Mouse (Mus musculus): ENCODE results near the gene Sytl4. TPM values are rescaled to one million over a fixed set of nuclear protein-coding genes. Genes with fewer than 3 reads are reported as not detected.

Gene Sytl4
- polyA plus RNA-seq, 1 experiment from 2014 or later = 1.00 TPM

DNA sequence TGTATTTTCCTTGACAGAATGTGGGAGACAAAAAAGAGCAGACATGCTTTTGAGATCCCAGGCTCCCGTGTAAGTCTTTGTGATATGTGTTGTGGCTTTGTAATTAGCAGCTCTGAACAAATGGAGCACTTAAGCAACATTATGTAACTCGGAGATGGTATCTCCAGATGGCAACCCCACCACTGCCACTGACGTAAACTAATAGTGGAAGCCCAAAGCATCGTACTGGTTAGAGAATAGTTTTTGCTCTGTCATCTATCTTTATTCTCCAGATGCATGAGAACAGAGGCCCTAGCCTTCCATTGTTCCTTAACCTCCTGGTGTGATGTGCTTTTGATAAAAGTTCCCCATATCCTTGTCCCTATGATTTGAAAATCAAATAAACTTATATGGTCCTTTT, 60.4 kb downstream of the Sytl4 start:
- Histone ChIP-seq H3K4me3 (replicated peaks) (no peak overlapping the region), H3K27ac (no peak overlapping the region), H3K9ac (no peak overlapping the region), H3K36me3 (replicated peaks) (no peaks in the 10 kb centered on the region), H3K9me3 (no peaks in the 10 kb centered on the region), H3K4me1 (no peaks in the 10 kb centered on the region), H3K27me3 (0 out of 2 replicates have a peak, but pooled peaks cover 3% of the 10 kb centered on the region), H3K4me2 (no peak overlapping the region)
- 68% methylated on average over 4 of the region's 4 CpGs for WGBS
- ATAC-seq (ENCODE audit: low FRiP score) = no peak

DNA sequence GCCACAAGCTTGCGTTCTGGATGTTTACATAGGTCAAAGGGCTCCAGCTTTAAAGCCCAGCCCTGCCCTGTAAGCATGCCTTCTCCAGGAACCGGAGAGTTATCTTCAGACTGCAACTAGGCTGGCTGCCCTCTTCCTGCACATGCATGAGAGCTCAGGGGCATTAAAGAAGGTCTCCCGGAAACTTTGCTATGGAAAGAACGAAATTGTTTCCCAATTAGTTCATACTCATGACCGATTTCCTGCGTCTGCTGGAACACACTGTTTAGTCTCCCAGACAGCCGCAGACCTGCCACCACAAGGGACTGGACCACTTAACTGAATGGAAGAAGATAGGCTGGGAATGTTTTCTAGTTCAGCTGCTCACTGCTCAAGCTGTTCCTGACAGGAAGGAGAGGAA, 67.4 kb downstream of the Sytl4 start:
- no peak overlapping the region for H3K4me3 ChIP-seq (replicated peaks)
- H3K27ac ChIP-seq = no peak overlapping the region
- no peak overlapping the region for H3K9ac ChIP-seq
- H3K36me3 ChIP-seq (replicated peaks) = no peaks in the 10 kb centered on the region
- H3K27me3 ChIP-seq = peaks cover 11% of the 10 kb centered on the region; the same call in 1 of the 2 replicates
- H3K4me2 ChIP-seq = no peak overlapping the region
- no peaks in the 10 kb centered on the region for H3K4me1 ChIP-seq
- H3K9me3 ChIP-seq = no peaks in the 10 kb centered on the region
- WGBS = 76% methylated on average over 7 of the region's 7 CpGs
- no peak for ATAC-seq (ENCODE audit: low FRiP score)

DNA sequence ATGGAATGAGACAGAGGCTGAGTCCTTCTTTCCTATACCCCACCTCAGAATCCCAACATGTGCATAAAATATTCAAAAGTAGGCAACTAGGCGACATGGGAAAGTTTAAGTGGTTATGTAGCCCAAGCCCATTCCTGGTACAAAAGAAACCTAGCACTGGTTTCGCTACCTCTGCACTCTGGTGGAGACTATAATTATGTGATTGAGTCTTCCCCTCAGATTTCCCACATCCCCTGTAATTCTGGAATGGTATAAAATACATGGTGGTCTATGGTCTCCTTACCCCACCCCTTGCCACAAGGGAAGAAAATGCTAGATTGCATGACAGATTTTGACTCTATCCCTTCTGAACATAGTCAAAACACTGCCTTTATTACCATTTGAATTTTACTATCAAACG, 68.6 kb downstream of the Sytl4 start:
- WGBS = 93% methylated on average over 3 of the region's 3 CpGs
- Histone ChIP-seq H3K9ac (no peak overlapping the region), H3K4me2 (no peak overlapping the region), H3K36me3 (replicated peaks) (no peaks in the 10 kb centered on the region), H3K27ac (no peak overlapping the region), H3K4me1 (no peaks in the 10 kb centered on the region), H3K4me3 (replicated peaks) (no peak overlapping the region), H3K9me3 (no peaks in the 10 kb centered on the region), H3K27me3 (peaks cover 11% of the 10 kb centered on the region; the same call in 1 of the 2 replicates)
- ATAC-seq (ENCODE audit: low FRiP score) = no peak

- WGBS = 33% methylated on average over 10 of the region's 10 CpGs
- H3K9me3 ChIP-seq = no peaks in the 10 kb centered on the region
- no peak for ATAC-seq (ENCODE audit: low FRiP score)
Observed at GRCm38 (mm10) chrX:133911397-133912103, 70.1 kb downstream of the Sytl4 start.

DNA sequence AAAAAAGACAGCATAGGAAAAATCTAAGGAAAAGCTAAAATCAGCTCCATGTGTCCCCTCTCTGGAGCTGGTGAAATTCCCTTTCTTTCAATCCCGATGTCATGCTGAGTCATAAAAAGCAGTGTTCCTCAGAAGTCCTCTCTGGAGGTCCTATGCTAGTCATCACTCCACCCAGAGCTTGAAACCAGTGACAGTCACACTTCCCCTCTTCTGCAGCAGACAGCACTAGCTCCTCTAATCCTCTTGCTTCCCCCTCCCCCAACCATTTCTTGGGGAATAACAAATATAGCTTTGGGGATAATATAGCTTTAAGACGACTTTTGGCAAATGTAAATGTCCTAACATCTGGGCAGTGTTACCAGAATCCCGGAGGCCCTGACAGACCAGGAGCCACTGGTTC, 73.4 kb downstream of the Sytl4 start, which contains the start of gene Srpx2:
Gene Srpx2, plus strand, starts transcription at position 166 of the 400 bp plus-strand sequence.
- H3K27ac ChIP-seq = no peak within 1 kb of the TSS
- peaks cover 8% of the 10 kb centered on the region; the same call in 1 of the 2 replicates for H3K27me3 ChIP-seq
- H3K36me3 ChIP-seq (replicated peaks) = no peaks in the 10 kb centered on the region

More at GRCm38 (mm10) chrX:133911397-133912103, 70.1 kb downstream of the Sytl4 start:
- H3K4me1 ChIP-seq = no peaks in the 10 kb centered on the region
- no peak overlapping the region for H3K4me2 ChIP-seq
- no peak overlapping the region for H3K27ac ChIP-seq
- H3K27me3 ChIP-seq = peaks cover 8% of the 10 kb centered on the region; the same call in 1 of the 2 replicates
- H3K9ac ChIP-seq = no peak overlapping the region
- no peaks in the 10 kb centered on the region for H3K36me3 ChIP-seq (replicated peaks)
- H3K4me3 ChIP-seq (replicated peaks) = no peak overlapping the region

GRCm38 (mm10) chrX:133898014-133898542, 83.5 kb downstream of the Sytl4 start, which contains the start of gene Tspan6:
TSS of gene Tspan6 (minus strand) at chrX:133898429.
- Histone ChIP-seq H3K4me3 (replicated peaks) (peak within 1 kb of the TSS; percentile 55), H3K4me2 (peak within 1 kb of the TSS; percentile 52), H3K27me3 (0 out of 2 replicates have a peak, but pooled peaks cover 5% of the 10 kb centered on the region), H3K36me3 (replicated peaks) (peaks cover 14% of the 10 kb centered on the region), H3K4me1 (no peaks in the 10 kb centered on the region), H3K9ac (peak within 1 kb of the TSS; percentile 70), H3K9me3 (no peaks in the 10 kb centered on the region), H3K27ac (peak within 1 kb of the TSS; percentile 42; the same call in 1 of the 2 replicates)
- peak; percentile 96 for ATAC-seq (ENCODE audit: low FRiP score)
- WGBS = 29% methylated on average over 33 of the region's 33 CpGs

More for the DNA sequence above, 73.4 kb downstream of the Sytl4 start, which contains the start of gene Srpx2:
- ATAC-seq (ENCODE audit: low FRiP score) = no peak
- Histone ChIP-seq H3K9ac (no peak within 1 kb of the TSS), H3K4me2 (no peak within 1 kb of the TSS), H3K4me3 (replicated peaks) (no peak within 1 kb of the TSS), H3K4me1 (no peaks in the 10 kb centered on the region), H3K9me3 (no peaks in the 10 kb centered on the region)
- 50% methylated on average over 3 of the region's 3 CpGs for WGBS

GRCm38 (mm10) chrX:133888111-133888510, 93.5 kb downstream of the Sytl4 start:
- no peaks in the 10 kb centered on the region for H3K4me1 ChIP-seq
- no peak for ATAC-seq (ENCODE audit: low FRiP score)
- no peak overlapping the region for H3K4me3 ChIP-seq (replicated peaks)
- no peaks in the 10 kb centered on the region for H3K27me3 ChIP-seq
- H3K9me3 ChIP-seq = no peaks in the 10 kb centered on the region
- H3K36me3 ChIP-seq (replicated peaks) = 0 out of 2 replicates have a peak, but pooled peaks cover 9% of the 10 kb centered on the region
- no peak overlapping the region for H3K4me2 ChIP-seq
- WGBS = 92% methylated on average over 5 of the region's 5 CpGs
- no peak overlapping the region for H3K27ac ChIP-seq
- H3K9ac ChIP-seq = no peak overlapping the region

DNA sequence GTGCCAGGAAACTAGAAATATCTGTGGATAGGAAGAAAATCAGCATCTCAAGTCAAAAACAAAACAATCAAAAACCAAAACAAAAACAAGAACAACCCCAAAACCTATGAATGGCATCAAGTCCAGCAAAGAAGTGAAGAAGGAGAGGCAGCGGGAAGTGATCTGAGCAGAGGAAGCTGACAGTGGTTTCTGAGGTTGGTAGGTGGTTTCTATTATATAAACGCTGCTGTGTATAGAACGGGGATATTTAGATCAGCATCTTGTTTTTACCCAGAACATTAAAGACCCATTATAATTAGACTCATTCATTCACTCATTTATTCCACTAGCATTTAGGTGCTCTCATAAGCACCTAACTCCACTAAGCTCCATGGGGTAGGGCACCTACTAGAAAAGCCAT, 94.3 kb downstream of the Sytl4 start:
- WGBS = 94% methylated on average over 3 of the region's 3 CpGs

More for the DNA sequence above, 94.3 kb downstream of the Sytl4 start:
- Histone ChIP-seq H3K27ac (no peak overlapping the region), H3K4me3 (replicated peaks) (no peak overlapping the region), H3K4me2 (no peak overlapping the region), H3K27me3 (no peaks in the 10 kb centered on the region), H3K9ac (no peak overlapping the region), H3K36me3 (replicated peaks) (0 out of 2 replicates have a peak, but pooled peaks cover 9% of the 10 kb centered on the region), H3K4me1 (no peaks in the 10 kb centered on the region), H3K9me3 (no peaks in the 10 kb centered on the region)
- ATAC-seq (ENCODE audit: low FRiP score) = no peak

Other genes starting within 250 kb of the Sytl4 start
- gene Tnmd, start 130.8 kb downstream of the Sytl4 start, polyA plus RNA-seq (2016; fragmentation: Nextera tagmentation; extraction: Ambion mirVana) = 8.0 and 12.8 TPM in 2 replicates
- gene Tspan6, start 83.4 kb downstream of the Sytl4 start, polyA plus RNA-seq (2016; fragmentation: Nextera tagmentation; extraction: Ambion mirVana) = 212 TPM in 2 replicates
- 0.27 and 0.74 TPM in 2 replicates for gene Srpx2, start 73.4 kb downstream of the Sytl4 start, polyA plus RNA-seq (2016; fragmentation: Nextera tagmentation; extraction: Ambion mirVana)
- gene Cstf2, start 77.4 kb upstream of the Sytl4 start, polyA plus RNA-seq (2016; fragmentation: Nextera tagmentation; extraction: Ambion mirVana) = 72.8 and 74.4 TPM in 2 replicates
- 0.17 and 0.33 TPM in 2 replicates for gene Xkrx, start 180.3 kb upstream of the Sytl4 start, polyA plus RNA-seq (2016; fragmentation: Nextera tagmentation; extraction: Ambion mirVana)
- not detected in 2 replicates for gene Arl13a, start 205.7 kb upstream of the Sytl4 start, polyA plus RNA-seq (2016; fragmentation: Nextera tagmentation; extraction: Ambion mirVana)
- gene Nox1, start 240.1 kb upstream of the Sytl4 start, polyA plus RNA-seq (2016; fragmentation: Nextera tagmentation; extraction: Ambion mirVana) = 0.08 and 0.14 TPM in 2 replicates

All from forebrain, embryonic 12.5 days (tissue).